ENCODE assay signal across 11 mouse cellular contexts in genomic region chr16:50036296-50036734, GRCm38 (mm10).
DNase-seq lines count a peak whose midpoint lies in the region; ATAC-seq and TF ChIP-seq lines count a peak whose summit lies in the region.
"Had no signal": no experiment of that assay in that cellular context is flagged by ENCODE, and none has a peak within 500 bp of the region (broad histone marks: within the 10 kb centered on the region; RNA-seq: fewer than 3 reads in every experiment).

No protein-coding gene starts in this region.

- ATAC-seq in intestine, postnatal 0 days, result no peak
- no peak for ATAC-seq in intestine, embryonic 16.5 days
- no peak for ATAC-seq in Patski
- peak; percentile 68 for ATAC-seq in hindbrain, embryonic 16.5 days

- TF ChIP-seq EP300 in CH12.LX (IDR thresholded peaks at IDR 0.05; ENCODE audit: low read length), result no peak

- WGBS in intestine, postnatal 0 days, result 29% methylated on average over 5 of the region's 5 CpGs
- 46% methylated on average over 5 of the region's 5 CpGs for WGBS in intestine, embryonic 16.5 days
- 31% methylated on average over 5 of the region's 5 CpGs for WGBS in hindbrain, embryonic 16.5 days

- no peaks in the 10 kb centered on the region for H3K36me3 ChIP-seq in intestine, postnatal 0 days (ENCODE audit: control insufficient read depth, insufficient read depth)
- H3K36me3 ChIP-seq in intestine, embryonic 16.5 days (ENCODE audit: control insufficient read depth, insufficient read depth, low read length), result no peaks in the 10 kb centered on the region
- no peaks in the 10 kb centered on the region for H3K36me3 ChIP-seq in CH12.LX (replicated peaks in 1 of 2; ENCODE audit: control insufficient read depth in 1 of 2, insufficient read depth in 1 of 2, low read length in 1 of 2)
- H3K36me3 ChIP-seq in hindbrain, embryonic 16.5 days (ENCODE audit: control insufficient read depth, insufficient read depth, low read length), result no peaks in the 10 kb centered on the region
- H3K36me3 ChIP-seq: G1E; liver, embryonic 15.5 days had no signal

- dilution Hi-C loops in CH12.LX (cut with MboI; ENCODE audit: extremely low pct_ligation_motif_present, extremely low pct_unique_long_range_greater_than_20kb, low sequenced_read_pairs), result no loop called here

- H3K4me2 ChIP-seq in intestine, postnatal 0 days (replicated peaks; ENCODE audit: low read depth), result no peak overlapping the region
- H3K4me2 ChIP-seq in intestine, embryonic 16.5 days (ENCODE audit: low read depth, low read length), result no peak overlapping the region
- no peak overlapping the region for H3K4me2 ChIP-seq in CH12.LX (ENCODE audit: insufficient read depth, low read depth, poor library complexity, severe bottlenecking)
- H3K4me2 ChIP-seq in hindbrain, embryonic 16.5 days (ENCODE audit: low read length), result no peak overlapping the region
- H3K4me2 ChIP-seq: liver, embryonic 15.5 days had no signal

- peaks cover under 1% of the 10 kb centered on the region; the same call in 1 of the 2 replicates for H3K79me2 ChIP-seq in CH12.LX (replicated peaks; ENCODE audit: control insufficient read depth, extremely low read depth, insufficient read depth, poor library complexity, severe bottlenecking)

- no peak overlapping the region for H3K4me3 ChIP-seq in intestine, postnatal 0 days (ENCODE audit: low read depth, low read length)
- no peak overlapping the region for H3K4me3 ChIP-seq in intestine, embryonic 16.5 days (ENCODE audit: low read length)
- H3K4me3 ChIP-seq in CH12.LX (replicated peaks in 1 of 3; ENCODE audit: low read depth in 2 of 3, low read length in 2 of 3, poor library complexity in 1 of 3), result no peak overlapping the region
- no peak overlapping the region for H3K4me3 ChIP-seq in hindbrain, embryonic 16.5 days (ENCODE audit: low read length)
- H3K4me3 ChIP-seq: liver, embryonic 15.5 days had no signal

- DNase-seq in CH12.LX (ENCODE audit: extremely low read depth) (peak; percentile 24), Patski (ENCODE audit: low read depth, low spot score) (no peak)
- DNase-seq in frontal cortex, postnatal 14 days (ENCODE audit: low spot score in 2 of 2), result no peak
- no peak for DNase-seq in urinary bladder, postnatal 10 days (ENCODE audit: low spot score)
- DNase-seq: kidney, adult 8-10 months; thymus, postnatal 25 days had no signal

- H3K9me3 ChIP-seq in intestine, postnatal 0 days (ENCODE audit: control insufficient read depth), result no peaks in the 10 kb centered on the region
- H3K9me3 ChIP-seq in intestine, embryonic 16.5 days (ENCODE audit: control insufficient read depth, low read length), result no peaks in the 10 kb centered on the region
- H3K9me3 ChIP-seq in CH12.LX (replicated peaks; ENCODE audit: low read length), result peaks cover 4% of the 10 kb centered on the region
- no peaks in the 10 kb centered on the region for H3K9me3 ChIP-seq in hindbrain, embryonic 16.5 days (ENCODE audit: control insufficient read depth, low read length)
- H3K9me3 ChIP-seq: G1E; liver, embryonic 15.5 days had no signal

- POLR2A ChIA-PET in Patski (lab: Charles Lee), result interaction anchor here (0.7 to 0.8 kb wide), 2 partner anchors 9 to 193 kb away, joined by 3 to 5 read pairs; no protein-coding TSS in a partner anchor

- CTCF ChIA-PET in Patski (lab: Charles Lee), result interaction anchor here (0.8 kb wide), 1 partner anchor 10 kb away, joined by 3 read pairs; no protein-coding TSS in a partner anchor

- no peaks in the 10 kb centered on the region for H3K4me1 ChIP-seq in intestine, postnatal 0 days (replicated peaks; ENCODE audit: control insufficient read depth, insufficient read depth, low read length)
- no peaks in the 10 kb centered on the region for H3K4me1 ChIP-seq in intestine, embryonic 16.5 days (ENCODE audit: control insufficient read depth, insufficient read depth, low read length)
- H3K4me1 ChIP-seq in CH12.LX (ENCODE audit: control insufficient read depth in 1 of 2, insufficient read depth in 2 of 2), result peaks cover 2 to 51% of the 10 kb centered on the region in 2 experiments
- H3K4me1 ChIP-seq in hindbrain, embryonic 16.5 days (ENCODE audit: control insufficient read depth, insufficient read depth, low read depth, low read length), result no peaks in the 10 kb centered on the region; the same call in none of the 2 replicates
- H3K4me1 ChIP-seq: liver, embryonic 15.5 days had no signal

- TF ChIP-seq POLR2A in CH12.LX (IDR thresholded peaks at IDR 0.05; ENCODE audit: low read depth, low read length), result no peak

- H3K27ac ChIP-seq in intestine, postnatal 0 days (ENCODE audit: low read depth, low read length), result no peak overlapping the region
- H3K27ac ChIP-seq in intestine, embryonic 16.5 days (ENCODE audit: low read length), result no peak overlapping the region
- no peak overlapping the region for H3K27ac ChIP-seq in CH12.LX (ENCODE audit: insufficient read depth, low read depth)
- H3K27ac ChIP-seq in hindbrain, embryonic 16.5 days (ENCODE audit: low read depth, low read length), result no peak overlapping the region
- H3K27ac ChIP-seq: liver, embryonic 15.5 days had no signal

- TF ChIP-seq RAD21 in CH12.LX (IDR thresholded peaks at IDR 0.05; ENCODE audit: low read depth, low read length), result peak; percentile 74

- H3K9ac ChIP-seq in intestine, postnatal 0 days (ENCODE audit: low read depth, low read length), result no peak overlapping the region
- no peak overlapping the region for H3K9ac ChIP-seq in intestine, embryonic 16.5 days (ENCODE audit: low read depth, low read length)
- H3K9ac ChIP-seq in CH12.LX (ENCODE audit: insufficient read depth, low read depth), result no peak overlapping the region; the same call in 1 of the 2 replicates
- no peak overlapping the region for H3K9ac ChIP-seq in hindbrain, embryonic 16.5 days (ENCODE audit: low read depth, low read length)
- H3K9ac ChIP-seq: liver, embryonic 15.5 days had no signal

- no peaks in the 10 kb centered on the region for H3K27me3 ChIP-seq in intestine, postnatal 0 days (replicated peaks; ENCODE audit: control insufficient read depth, insufficient read depth, low read length)
- no peaks in the 10 kb centered on the region for H3K27me3 ChIP-seq in intestine, embryonic 16.5 days (replicated peaks; ENCODE audit: control insufficient read depth, insufficient read depth, low read length)
- H3K27me3 ChIP-seq in CH12.LX (replicated peaks), result no peaks in the 10 kb centered on the region
- H3K27me3 ChIP-seq in Patski, result no peaks in the 10 kb centered on the region
- H3K27me3 ChIP-seq in hindbrain, embryonic 16.5 days (replicated peaks; ENCODE audit: control insufficient read depth, insufficient read depth, low read length), result no peaks in the 10 kb centered on the region
- H3K27me3 ChIP-seq: liver, embryonic 15.5 days had no signal

- in situ Hi-C loops in CH12.LX (cut with MboI; ENCODE audit: low pct_ligation_motif_present, low pct_unique_long_range_greater_than_20kb, low sequenced_read_pairs) (loop anchor here (10.0 to 25.0 kb wide), 4 partner anchors 172 to 701 kb away; no protein-coding TSS in a partner anchor), Patski (cut with MboI; ENCODE audit: low pct_unique_long_range_greater_than_20kb) (no loop called here)

- peak; percentile 54 for TF ChIP-seq CTCF in intestine, postnatal 0 days (IDR thresholded peaks at IDR 0.05; ENCODE audit: low read depth)
- peak in 1 of 2 experiments; percentile 78; a peak in 2 of 4 replicates for TF ChIP-seq CTCF in CH12.LX (conservative IDR thresholded peaks at IDR 0.05 in 1 of 2, IDR thresholded peaks at IDR 0.05 in 1 of 2; ENCODE audit: low read depth in 2 of 2, low read length in 2 of 2)
- TF ChIP-seq CTCF in Patski (IDR thresholded peaks at IDR 0.05), result peak; percentile 36

TF ChIP-seq in CH12.LX, 34 proteins besides CTCF, POLR2A, EP300 and RAD21 (continues in another document):
- TF ChIP-seq MEF2A (IDR thresholded peaks at IDR 0.05; ENCODE audit: borderline replicate concordance, low read depth, low read length) (no peak), USF2 (conservative IDR thresholded peaks at IDR 0.05; ENCODE audit: low read depth, low read length) (no peak), KAT2A (IDR thresholded peaks at IDR 0.05; ENCODE audit: insufficient replicate concordance, low read length) (no peak), MAZ (IDR thresholded peaks at IDR 0.05; ENCODE audit: low read depth, low read length) (no peak), RCOR1 (conservative IDR thresholded peaks at IDR 0.05; ENCODE audit: low read depth, low read length) (0 out of 2 replicates have a peak, but pooled peaks have one; percentile 44), ZMIZ1 (IDR thresholded peaks at IDR 0.05; ENCODE audit: low read depth, low read length) (no peak), E2F4 (IDR thresholded peaks at IDR 0.05; ENCODE audit: insufficient replicate concordance, low read depth, low read length) (no peak), POLR2AphosphoS2 (IDR thresholded peaks at IDR 0.05; ENCODE audit: low read depth, low read length) (no peak), NRF1 (IDR thresholded peaks at IDR 0.05; ENCODE audit: low read depth, low read length) (no peak), SMC3 (IDR thresholded peaks at IDR 0.05; ENCODE audit: low read depth, low read length) (peak; percentile 92), BHLHE40 (IDR thresholded peaks at IDR 0.05; ENCODE audit: low read depth, low read length) (no peak), ZC3H11A (IDR thresholded peaks at IDR 0.05; ENCODE audit: low read depth, low read length) (peak; percentile 81), ZKSCAN1 (IDR thresholded peaks at IDR 0.05; ENCODE audit: borderline replicate concordance, low read depth, low read length) (no peak), JUND (conservative IDR thresholded peaks at IDR 0.05; ENCODE audit: low read depth, low read length) (peak; percentile 91), GABPA (IDR thresholded peaks at IDR 0.05; ENCODE audit: insufficient replicate concordance, low read depth, low read length) (no peak), USF1 (IDR thresholded peaks at IDR 0.05; ENCODE audit: low read depth, low read length) (no peak), TBP (conservative IDR thresholded peaks at IDR 0.05; ENCODE audit: low read depth, low read length) (no peak), HCFC1 (IDR thresholded peaks at IDR 0.05; ENCODE audit: low read depth, low read length) (no peak), ETS1 (conservative IDR thresholded peaks at IDR 0.05; ENCODE audit: low read depth, low read length) (no peak; the same call in none of the 2 replicates), PAX5 (IDR thresholded peaks at IDR 0.05; ENCODE audit: low read length) (no peak), ELF1 (IDR thresholded peaks at IDR 0.05; ENCODE audit: low read depth, low read length) (0 out of 2 replicates have a peak, but pooled peaks have one; percentile 30), NELFE (IDR thresholded peaks at IDR 0.05; ENCODE audit: low read depth, low read length) (peak; percentile 49; the same call in 1 of the 2 replicates), ZNF384 (IDR thresholded peaks at IDR 0.05; ENCODE audit: low read depth, low read length) (no peak), JUN (IDR thresholded peaks at IDR 0.05; ENCODE audit: insufficient read depth, low read depth, low read length) (no peak), IRF4 (IDR thresholded peaks at IDR 0.05; ENCODE audit: low read depth, low read length) (peak; percentile 42; the same call in 1 of the 2 replicates), MAFK (IDR thresholded peaks at IDR 0.05; ENCODE audit: insufficient replicate concordance, low read length) (no peak)
